Mouse (Mus musculus) neural tube, embryonic 10.5 days (tissue): ENCODE measurements at regions not wholly inside any gene's neighbourhood (a gene's known extent, or its start where the extent isn't known, plus 50 kb on each side); places are given as distances from the start of the nearest gene placed in this dataset.

Source experiments
- DNase-seq: peaks from one replicate; pipeline ENCODE4 v3.0.0-alpha.2; 2017; ENCODE audit warnings: low spot score; ENCODE audit errors: extremely low spot score

DNA sequence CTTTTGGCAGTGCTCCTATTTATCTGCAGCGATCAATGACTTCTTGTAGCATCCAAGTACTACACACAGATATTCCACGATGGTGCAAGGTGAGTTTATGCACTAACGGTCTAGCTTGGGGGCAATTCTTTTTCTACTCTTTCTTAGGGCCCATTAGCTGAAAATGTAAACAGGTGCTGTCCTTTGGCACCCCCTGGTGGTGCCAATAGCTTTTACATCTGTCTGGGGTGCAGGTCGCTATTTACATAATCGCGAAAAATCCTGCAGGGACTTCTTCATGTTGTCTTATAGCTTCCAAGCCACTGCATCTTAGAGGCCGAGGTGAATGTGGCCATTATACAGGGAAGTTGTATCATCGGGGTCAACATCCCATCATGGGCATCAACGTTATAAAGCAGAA, 175.9 kb downstream of the Rps12 start:
- DNase-seq: peak; percentile 66

GRCm38 (mm10) chr10:23610485-23610884, 176.6 kb downstream of the Rps12 start:
- DNase-seq: no peak

DNA sequence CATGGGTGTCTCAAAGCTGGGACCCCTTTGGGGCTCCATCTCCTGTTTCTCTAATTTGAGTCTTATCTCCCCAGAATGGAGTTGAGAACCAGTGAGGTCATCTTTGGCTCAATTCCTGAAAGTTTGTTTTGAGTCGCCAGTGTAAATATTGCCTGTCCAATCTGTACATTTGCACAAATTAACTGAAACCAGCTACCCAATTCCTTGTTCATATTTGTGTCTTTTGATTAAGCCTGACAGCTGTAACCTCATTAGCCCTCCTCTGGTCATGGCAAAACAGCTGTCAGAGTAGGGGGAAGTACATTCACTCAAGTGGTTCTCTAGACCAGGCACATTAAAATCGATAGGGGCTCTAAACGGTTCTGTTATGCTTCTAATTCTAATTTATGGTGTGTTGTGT, 177.0 kb downstream of the Rps12 start:
- no peak for DNase-seq

DNA sequence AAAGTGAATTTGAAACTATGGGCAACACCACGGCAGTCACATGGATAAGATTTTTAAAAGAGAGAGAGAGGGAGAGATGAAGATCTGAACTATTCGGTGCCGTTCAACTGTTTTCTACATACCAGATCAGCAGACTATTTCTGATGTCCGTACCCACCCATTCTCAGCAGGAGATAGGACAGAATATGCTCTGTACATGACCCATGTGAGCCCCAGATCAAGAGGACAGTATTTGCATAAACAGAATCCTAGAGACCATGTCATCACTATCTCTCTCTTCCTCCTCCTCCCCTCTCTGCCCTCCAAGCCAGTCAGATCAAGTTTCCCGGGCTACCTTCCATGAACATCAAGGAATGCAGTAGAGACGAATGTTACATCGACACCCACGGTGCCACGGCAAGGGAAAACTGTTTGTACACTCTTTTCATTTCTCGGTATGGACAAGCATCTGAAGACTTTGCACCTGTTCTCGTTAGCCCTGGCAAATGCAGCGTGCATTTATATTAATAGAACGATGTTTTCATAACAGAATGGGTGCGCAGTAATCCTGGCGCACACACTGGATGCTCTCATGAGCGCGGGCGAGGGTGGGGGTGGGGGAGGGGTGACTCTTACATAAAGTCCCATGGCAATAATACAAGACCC, 177.7 kb downstream of the Rps12 start:
- DNase-seq: no peak

- DNase-seq: no peak
Measured at GRCm38 (mm10) chr10:23600701-23601100, 186.4 kb downstream of the Rps12 start.

- DNase-seq: no peak
Measured at GRCm38 (mm10) chr10:23595541-23595940, 191.5 kb downstream of the Rps12 start.

DNA sequence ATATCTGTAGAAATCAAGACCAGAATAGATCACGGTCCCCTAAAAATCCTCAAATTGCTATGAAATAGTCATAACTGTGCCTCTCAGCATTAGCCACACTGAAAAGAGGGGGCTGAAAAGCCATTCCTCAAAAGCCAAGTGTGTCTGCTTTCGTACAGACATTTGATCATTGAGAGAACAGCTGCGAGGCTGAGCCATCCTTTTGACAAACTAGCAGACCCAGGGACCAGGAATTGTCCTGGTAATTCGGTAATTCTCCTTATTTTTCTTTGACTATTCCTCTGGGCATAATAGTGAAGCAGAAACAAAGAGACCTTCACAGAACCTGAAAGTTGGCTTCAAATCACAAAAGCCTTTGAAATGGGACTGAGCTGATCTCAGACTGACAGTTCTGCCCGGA, 206.8 kb downstream of the Rps12 start:
- no peak for DNase-seq

GRCm38 (mm10) chr10:23571013-23571412, 216.1 kb downstream of the Rps12 start:
- no peak for DNase-seq

DNA sequence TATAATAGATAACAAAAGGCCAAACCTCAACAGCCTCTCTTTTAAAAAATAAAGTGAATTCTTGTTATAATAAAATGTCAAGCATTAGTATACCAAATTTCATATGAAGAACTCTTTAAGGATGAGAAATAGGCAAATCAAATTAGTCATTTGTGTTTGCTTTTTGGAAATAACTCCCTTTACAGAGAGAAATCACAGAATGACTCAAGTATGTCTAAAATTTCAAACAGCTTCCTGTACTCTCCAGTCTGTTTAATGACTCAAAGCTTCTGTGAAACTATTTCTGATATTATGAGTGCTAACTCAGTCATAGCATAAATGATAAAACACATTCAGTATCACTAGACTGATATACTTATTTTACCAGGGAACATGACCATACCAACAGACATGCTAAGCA, 217.7 kb downstream of the Rps12 start:
- no peak for DNase-seq

- DNase-seq: no peak
Measured at GRCm38 (mm10) chr10:23562273-23562885, 211.8 kb upstream of the Eya4 start.

DNA sequence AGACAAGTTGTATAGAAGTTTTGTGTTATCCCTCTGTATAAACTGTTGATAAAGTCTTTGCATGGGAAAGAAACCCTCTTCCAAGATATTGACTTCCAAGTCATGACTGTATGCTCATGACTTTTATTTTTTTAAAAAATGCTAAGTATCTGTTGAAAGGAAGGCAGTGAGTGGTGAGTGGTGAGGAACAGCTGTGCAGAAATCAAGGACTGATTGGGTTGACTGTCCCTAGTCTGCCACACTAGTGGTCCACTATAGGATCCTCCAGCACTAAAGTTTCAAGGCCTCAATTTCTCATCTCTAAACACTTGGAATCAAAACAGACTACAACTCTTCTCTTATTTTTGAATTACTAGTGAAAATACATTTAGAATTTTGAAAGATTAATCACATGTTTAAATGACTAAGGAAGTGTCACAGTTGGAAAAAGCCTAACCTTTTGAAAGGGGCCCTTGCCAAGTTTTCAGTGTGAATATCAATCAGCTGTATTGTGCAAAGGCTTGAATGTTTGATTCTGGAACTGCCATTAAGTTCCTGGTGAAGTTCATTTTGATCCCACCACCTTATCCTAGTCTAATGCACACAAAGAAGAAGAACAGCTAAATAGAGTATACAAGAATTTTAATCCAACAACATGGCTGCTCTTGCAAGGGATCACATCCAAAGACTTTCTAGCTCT, 209.5 kb upstream of the Eya4 start:
- no peak for DNase-seq

GRCm38 (mm10) chr10:23557828-23558227, 207.2 kb upstream of the Eya4 start:
- no peak for DNase-seq

- no peak for DNase-seq
Measured at GRCm38 (mm10) chr10:23549207-23549606, 198.6 kb upstream of the Eya4 start.

- no peak for DNase-seq
Measured at GRCm38 (mm10) chr10:23548322-23548721, 197.7 kb upstream of the Eya4 start.

GRCm38 (mm10) chr10:23542712-23543111, 192.1 kb upstream of the Eya4 start:
- DNase-seq: no peak

- DNase-seq: no peak
Measured at GRCm38 (mm10) chr10:23541914-23542313, 191.3 kb upstream of the Eya4 start.

- no peak for DNase-seq
Measured at GRCm38 (mm10) chr10:23534636-23535035, 184.1 kb upstream of the Eya4 start.

- no peak for DNase-seq
Measured at GRCm38 (mm10) chr10:23531964-23532758, 181.6 kb upstream of the Eya4 start.

DNA sequence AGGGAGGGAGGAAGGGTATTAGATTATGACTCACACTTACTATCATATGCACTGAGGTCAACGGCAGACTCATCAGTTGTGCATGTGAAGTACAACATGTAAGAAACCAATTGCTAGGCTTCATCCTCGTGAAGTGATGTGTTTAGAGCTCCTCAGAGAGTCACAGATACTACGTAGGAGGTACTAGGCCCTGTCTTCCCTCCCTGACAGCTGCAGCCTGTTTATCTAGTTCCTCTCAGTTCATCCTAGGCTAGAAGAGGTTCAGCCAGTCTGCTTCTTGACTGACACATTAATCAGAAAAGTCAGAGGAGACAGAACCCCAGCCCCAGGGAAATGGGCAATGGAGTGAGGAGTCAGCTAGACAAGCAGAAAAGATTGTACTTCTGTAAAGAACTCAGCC, 180.1 kb upstream of the Eya4 start:
- no peak for DNase-seq

DNA sequence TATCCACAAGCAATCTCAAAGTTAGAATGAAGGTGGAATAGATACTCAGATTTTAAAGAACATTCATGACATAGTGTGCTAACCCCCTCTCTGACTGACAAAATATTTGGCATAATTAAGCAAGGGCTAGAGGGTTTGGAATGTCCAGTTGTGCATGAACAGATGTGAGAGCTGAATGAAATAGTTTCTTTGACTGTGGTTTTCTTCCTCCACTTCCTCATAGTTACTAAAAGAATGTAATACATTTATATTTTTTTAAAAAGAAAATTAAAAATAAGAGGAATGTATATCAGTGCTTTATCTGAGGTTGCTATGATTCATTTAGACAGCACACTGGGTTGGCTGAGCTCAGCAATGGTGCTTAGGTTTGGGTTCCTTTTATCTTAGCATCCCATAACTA, 176.2 kb upstream of the Eya4 start:
- DNase-seq: no peak

GRCm38 (mm10) chr10:23522664-23523063, 172.1 kb upstream of the Eya4 start:
- no peak for DNase-seq

GRCm38 (mm10) chr10:23493647-23494046, 143.1 kb upstream of the Eya4 start:
- no peak for DNase-seq
